Mouse (Mus musculus) testis, adult 2 months (tissue): ENCODE results near the gene Sorbs1.

Experiments used
- CTCF ChIP-seq: fragments of 200-500 bp; IDR thresholded peaks from 2 replicates; pipeline ENCODE4 v1.5.1; 2012; ENCODE audit warnings: low read depth, mild to moderate bottlenecking, inconsistent platforms, low read length, moderate library complexity; ENCODE audit not compliant: control insufficient read depth, insufficient read depth, insufficient replicate concordance
- POLR2A ChIP-seq: fragments of 200-500 bp; IDR thresholded peaks from 2 replicates; pipeline ENCODE4 v1.6.1; 2012; ENCODE audit warnings: low read depth, mild to moderate bottlenecking, inconsistent platforms, low read length, moderate library complexity; ENCODE audit not compliant: control insufficient read depth

DNA sequence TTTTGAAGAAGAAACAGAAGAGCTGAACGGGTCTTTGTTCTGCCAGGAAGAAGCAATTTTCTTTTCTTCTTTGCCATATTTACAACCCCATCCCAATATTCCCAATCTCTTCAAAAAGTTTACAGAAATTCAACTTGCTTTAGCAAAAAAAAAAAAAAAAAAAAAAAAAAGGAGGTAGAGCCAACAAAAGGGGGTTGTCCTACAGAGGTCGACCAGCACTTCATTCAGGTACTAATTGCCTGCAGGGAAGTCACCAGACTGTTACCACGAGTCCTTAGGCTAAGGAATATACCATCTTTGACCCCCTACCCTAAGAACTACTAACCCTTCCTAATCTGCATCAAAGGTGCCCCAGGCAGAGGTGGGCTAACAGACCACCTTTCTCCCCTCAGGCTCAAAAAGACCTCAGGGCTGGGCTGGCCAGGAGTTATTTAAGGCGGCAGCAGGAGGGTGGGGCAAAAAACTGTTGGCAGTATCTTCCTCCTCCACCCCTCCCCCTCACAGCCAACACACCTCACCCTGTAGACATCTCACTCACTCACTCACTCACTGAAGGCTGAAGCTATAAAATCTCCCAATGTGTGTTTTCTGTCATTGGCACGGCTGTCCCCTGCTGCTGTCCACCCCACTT is 1.8 kb downstream of the Sorbs1 start:
- TF ChIP-seq CTCF (no peak), POLR2A (no peak)
